Mouse (Mus musculus): ENCODE results near the gene Ttll11. TPM values are rescaled to one million over a fixed set of nuclear protein-coding genes. Genes with fewer than 3 reads are reported as not detected.

Ttll11 gene
- polyA plus RNA-seq, 1 experiment from 2014 or later = 1.5 TPM

- H3K4me1 ChIP-seq (replicated peaks; ENCODE audit: insufficient read depth, low read length) = no peaks in the 10 kb centered on the region
- DNase-seq (ENCODE audit: low spot score) (no peak), ATAC-seq (replicated peaks; ENCODE audit: low FRiP score, low read depth) (no peak)
- H3K27ac ChIP-seq = no peak overlapping the region
- H3K36me3 ChIP-seq (ENCODE audit: insufficient read depth, low read length) = no peaks in the 10 kb centered on the region
- H3K9ac ChIP-seq (ENCODE audit: low read depth, low read length) = no peak overlapping the region
- H3K27me3 ChIP-seq (ENCODE audit: insufficient read depth, low read length) = no peaks in the 10 kb centered on the region
- H3K9me3 ChIP-seq (replicated peaks; ENCODE audit: low read length) = no peaks in the 10 kb centered on the region
- TF ChIP-seq CTCF (IDR thresholded peaks at IDR 0.05; ENCODE audit: low read depth) = no peak
- H3K4me3 ChIP-seq (replicated peaks; ENCODE audit: low read depth, low read length) = no peak overlapping the region
- 50% methylated on average over 14 of the region's 14 CpGs for WGBS
- no peak overlapping the region for H3K4me2 ChIP-seq (ENCODE audit: low read length)
Observed at GRCm38 (mm10) chr2:35811801-35812560, 167.7 kb downstream of the Ttll11 start.

GRCm38 (mm10) chr2:35810027-35810426 is 169.7 kb downstream of the Ttll11 start:
- Histone ChIP-seq H3K9ac (ENCODE audit: low read depth, low read length) (no peak overlapping the region), H3K4me3 (replicated peaks; ENCODE audit: low read depth, low read length) (no peak overlapping the region), H3K4me1 (replicated peaks; ENCODE audit: insufficient read depth, low read length) (no peaks in the 10 kb centered on the region), H3K4me2 (ENCODE audit: low read length) (no peak overlapping the region), H3K9me3 (replicated peaks; ENCODE audit: low read length) (no peaks in the 10 kb centered on the region), H3K36me3 (ENCODE audit: insufficient read depth, low read length) (no peaks in the 10 kb centered on the region), H3K27ac (no peak overlapping the region), H3K27me3 (ENCODE audit: insufficient read depth, low read length) (no peaks in the 10 kb centered on the region)
- no peak for TF ChIP-seq CTCF (IDR thresholded peaks at IDR 0.05; ENCODE audit: low read depth)
- 79% methylated on average over 3 of the region's 3 CpGs for WGBS
- DNase-seq (ENCODE audit: low spot score) (no peak), ATAC-seq (replicated peaks; ENCODE audit: low FRiP score, low read depth) (no peak)

- Histone ChIP-seq H3K27me3 (ENCODE audit: insufficient read depth, low read length) (no peaks in the 10 kb centered on the region), H3K9ac (ENCODE audit: low read depth, low read length) (no peak overlapping the region), H3K27ac (no peak overlapping the region), H3K4me3 (replicated peaks; ENCODE audit: low read depth, low read length) (no peak overlapping the region), H3K9me3 (replicated peaks; ENCODE audit: low read length) (no peaks in the 10 kb centered on the region), H3K4me2 (ENCODE audit: low read length) (no peak overlapping the region), H3K4me1 (replicated peaks; ENCODE audit: insufficient read depth, low read length) (no peaks in the 10 kb centered on the region), H3K36me3 (ENCODE audit: insufficient read depth, low read length) (no peaks in the 10 kb centered on the region)
- no peak for DNase-seq (ENCODE audit: low spot score)
- WGBS = 29% methylated on average over 3 of the region's 3 CpGs
- TF ChIP-seq CTCF (IDR thresholded peaks at IDR 0.05; ENCODE audit: low read depth) = no peak
- no peak for ATAC-seq (replicated peaks; ENCODE audit: low FRiP score, low read depth)
Observed at GRCm38 (mm10) chr2:35809141-35809540, 170.6 kb downstream of the Ttll11 start.

- H3K36me3 ChIP-seq (ENCODE audit: insufficient read depth, low read length) = no peaks in the 10 kb centered on the region
- H3K27me3 ChIP-seq (ENCODE audit: insufficient read depth, low read length) = no peaks in the 10 kb centered on the region
- H3K27ac ChIP-seq = no peak overlapping the region
- 66% methylated on average over 13 of the region's 13 CpGs for WGBS
- no peak overlapping the region for H3K4me3 ChIP-seq (replicated peaks; ENCODE audit: low read depth, low read length)
- no peaks in the 10 kb centered on the region for H3K9me3 ChIP-seq (replicated peaks; ENCODE audit: low read length)
- ATAC-seq (replicated peaks; ENCODE audit: low FRiP score, low read depth) (no peak), DNase-seq (ENCODE audit: low spot score) (no peak)
- TF ChIP-seq CTCF (IDR thresholded peaks at IDR 0.05; ENCODE audit: low read depth) = no peak
- no peak overlapping the region for H3K9ac ChIP-seq (ENCODE audit: low read depth, low read length)
- H3K4me2 ChIP-seq (ENCODE audit: low read length) = no peak overlapping the region
- H3K4me1 ChIP-seq (replicated peaks; ENCODE audit: insufficient read depth, low read length) = no peaks in the 10 kb centered on the region
Observed at GRCm38 (mm10) chr2:35805881-35806280, 173.8 kb downstream of the Ttll11 start.

GRCm38 (mm10) chr2:35803095-35803494 is 176.6 kb downstream of the Ttll11 start:
- Histone ChIP-seq H3K4me1 (replicated peaks; ENCODE audit: insufficient read depth, low read length) (no peaks in the 10 kb centered on the region), H3K27me3 (ENCODE audit: insufficient read depth, low read length) (no peaks in the 10 kb centered on the region), H3K4me3 (replicated peaks; ENCODE audit: low read depth, low read length) (no peak overlapping the region), H3K4me2 (ENCODE audit: low read length) (no peak overlapping the region), H3K27ac (no peak overlapping the region), H3K9ac (ENCODE audit: low read depth, low read length) (no peak overlapping the region), H3K36me3 (ENCODE audit: insufficient read depth, low read length) (no peaks in the 10 kb centered on the region), H3K9me3 (replicated peaks; ENCODE audit: low read length) (no peaks in the 10 kb centered on the region)
- DNase-seq (ENCODE audit: low spot score) = no peak
- WGBS = 87% methylated on average over 11 of the region's 11 CpGs
- TF ChIP-seq CTCF (IDR thresholded peaks at IDR 0.05; ENCODE audit: low read depth) = no peak
- no peak for ATAC-seq (replicated peaks; ENCODE audit: low FRiP score, low read depth)

- H3K4me2 ChIP-seq (ENCODE audit: low read length) = no peak overlapping the region
- no peak overlapping the region for H3K9ac ChIP-seq (ENCODE audit: low read depth, low read length)
- WGBS = 92% methylated on average over 2 of the region's 2 CpGs
- no peak overlapping the region for H3K4me3 ChIP-seq (replicated peaks; ENCODE audit: low read depth, low read length)
- DNase-seq (ENCODE audit: low spot score) = no peak
- no peak overlapping the region for H3K27ac ChIP-seq
- no peaks in the 10 kb centered on the region for H3K36me3 ChIP-seq (ENCODE audit: insufficient read depth, low read length)
- no peaks in the 10 kb centered on the region for H3K4me1 ChIP-seq (replicated peaks; ENCODE audit: insufficient read depth, low read length)
- ATAC-seq (replicated peaks; ENCODE audit: low FRiP score, low read depth) = no peak
- H3K9me3 ChIP-seq (replicated peaks; ENCODE audit: low read length) = no peaks in the 10 kb centered on the region
- TF ChIP-seq CTCF (IDR thresholded peaks at IDR 0.05; ENCODE audit: low read depth) = no peak
- no peaks in the 10 kb centered on the region for H3K27me3 ChIP-seq (ENCODE audit: insufficient read depth, low read length)
Observed at GRCm38 (mm10) chr2:35801759-35802158, 178.0 kb downstream of the Ttll11 start.

GRCm38 (mm10) chr2:35799073-35799472 is 180.6 kb downstream of the Ttll11 start:
- no peak overlapping the region for H3K4me2 ChIP-seq (ENCODE audit: low read length)
- H3K9me3 ChIP-seq (replicated peaks; ENCODE audit: low read length) = no peaks in the 10 kb centered on the region
- ATAC-seq (replicated peaks; ENCODE audit: low FRiP score, low read depth) = no peak
- WGBS = 74% methylated on average over 6 of the region's 6 CpGs
- no peak overlapping the region for H3K9ac ChIP-seq (ENCODE audit: low read depth, low read length)
- TF ChIP-seq CTCF (IDR thresholded peaks at IDR 0.05; ENCODE audit: low read depth) = no peak
- no peak overlapping the region for H3K4me3 ChIP-seq (replicated peaks; ENCODE audit: low read depth, low read length)
- H3K36me3 ChIP-seq (ENCODE audit: insufficient read depth, low read length) = no peaks in the 10 kb centered on the region
- no peaks in the 10 kb centered on the region for H3K4me1 ChIP-seq (replicated peaks; ENCODE audit: insufficient read depth, low read length)
- no peak overlapping the region for H3K27ac ChIP-seq
- no peak for DNase-seq (ENCODE audit: low spot score)
- H3K27me3 ChIP-seq (ENCODE audit: insufficient read depth, low read length) = no peaks in the 10 kb centered on the region
